Mouse (Mus musculus): ENCODE results near the gene Tmem40.

GRCm38 (mm10) chr6:115772201-115772600 is 10.0 kb upstream of the Tmem40 start:
- no peak for TF ChIP-seq POLR2A (IDR thresholded peaks at IDR 0.05; ENCODE audit: insufficient read depth, low read depth, low read length)
- TF ChIP-seq CTCF (IDR thresholded peaks at IDR 0.05), result no peak
- TF ChIP-seq EP300 (IDR thresholded peaks at IDR 0.05; ENCODE audit: insufficient read depth, low read depth, low read length), result no peak
